Mouse (Mus musculus): Measurements from ENCODE around the gene Olfr1184. TPM values are rescaled to one million over a fixed set of nuclear protein-coding genes. Genes with fewer than 3 reads are reported as not detected.
"Not testable (repeated sequence)": the region's sequence is repeated elsewhere in the genome, so short reads cannot be mapped to it uniquely, and the experiment has no call there.

The Olfr1184 gene
- not detected in 2 replicates for total RNA-seq (2015)
- not detected in 2 replicates for total RNA-seq (2017)

DNA sequence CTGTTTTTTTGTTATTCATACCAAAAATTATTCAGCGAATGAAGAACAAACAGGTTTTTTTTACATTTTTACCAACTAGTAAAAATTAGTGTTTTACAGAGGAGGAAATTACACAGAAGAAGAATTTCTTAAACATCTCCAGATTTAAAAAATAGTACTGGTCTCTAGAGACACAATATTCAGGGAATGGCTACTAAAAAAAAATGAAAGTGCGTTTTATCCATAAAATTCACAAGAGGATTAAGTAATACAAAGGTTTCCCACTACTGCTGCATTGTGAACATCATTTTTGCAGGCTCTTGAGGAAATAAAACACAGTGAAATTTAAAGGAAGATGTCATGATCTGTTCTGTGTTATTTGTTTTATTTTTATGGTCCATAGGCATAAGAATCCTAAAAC lies at the start of gene Olfr1184:
Gene Olfr1184 (plus strand): TSS at position 301 of the 400 bp plus-strand sequence.
- no peak for ATAC-seq (ENCODE audit: poor library complexity, severe bottlenecking)

DNA sequence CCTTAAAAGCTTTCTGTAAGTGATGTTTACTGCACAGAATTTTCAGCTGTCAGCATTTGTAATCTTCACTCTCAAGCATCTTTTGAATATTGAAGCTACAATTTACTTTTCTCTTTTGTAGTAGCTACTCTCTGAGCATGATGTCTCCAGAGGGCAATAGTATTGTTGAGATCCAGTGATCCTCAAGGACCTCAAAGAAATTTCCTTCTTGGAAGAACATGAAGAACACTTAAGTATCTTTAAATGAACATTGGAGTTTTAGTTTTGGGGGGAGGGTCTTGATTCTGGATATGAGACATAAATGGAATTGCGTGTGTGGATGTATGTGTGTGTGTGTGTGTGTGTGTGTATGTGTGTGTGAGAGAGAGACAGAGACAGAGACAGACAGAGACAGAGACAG lies 34.4 kb upstream of the Olfr1184 start, which contains the start of gene Gm13757:
Gene Gm13757 (minus strand): TSS at position 101 of the 400 bp plus-strand sequence.
- no peak for ATAC-seq (ENCODE audit: poor library complexity, severe bottlenecking)

DNA sequence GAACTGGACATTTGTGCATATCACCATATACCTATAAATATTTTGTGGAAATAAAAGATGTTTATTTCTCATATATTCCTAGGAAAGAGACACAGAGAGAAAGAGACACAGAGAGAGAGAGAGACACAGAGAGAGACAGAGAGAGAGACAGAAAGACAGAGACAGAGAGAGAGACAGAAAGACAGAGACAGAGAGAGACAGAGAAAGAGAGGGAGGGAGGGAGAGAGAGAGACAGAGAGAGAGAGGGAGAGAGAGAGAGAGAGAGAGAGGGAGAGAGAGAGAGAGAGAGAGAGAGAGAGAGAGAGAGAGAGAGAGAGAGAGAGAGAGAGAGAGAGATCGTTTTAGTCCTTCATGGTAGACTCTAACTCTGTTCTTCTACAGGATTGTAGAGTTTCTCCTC lies 28.8 kb upstream of the Olfr1184 start, which contains the start of gene Olfr1183:
Gene Olfr1183 (plus strand): TSS at position 301 of the 400 bp plus-strand sequence.
- ATAC-seq (ENCODE audit: poor library complexity, severe bottlenecking) = not testable (repeated sequence)

DNA sequence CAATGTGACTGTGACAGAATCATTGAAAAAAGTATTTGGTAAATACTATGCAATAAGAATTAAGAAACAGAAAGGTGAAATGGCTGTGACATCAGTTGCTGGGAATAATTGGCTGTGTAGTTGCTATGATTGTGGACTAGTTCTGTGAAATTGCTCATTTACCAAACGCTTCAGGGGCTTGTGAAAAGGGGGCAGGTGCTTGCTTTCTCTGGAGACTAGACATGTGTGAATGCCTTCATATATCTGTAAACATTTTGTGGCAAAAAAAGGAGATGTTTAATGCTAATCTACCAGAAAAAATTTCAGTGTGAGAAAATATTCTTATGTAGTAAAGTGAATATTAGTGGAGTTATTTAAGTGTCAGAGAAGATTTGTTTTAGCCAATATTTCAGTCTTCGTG lies 9.6 kb downstream of the Olfr1184 start, which contains the start of gene Olfr1185-ps1:
Gene Olfr1185-ps1 (plus strand): TSS at position 301 of the 400 bp plus-strand sequence.
- ATAC-seq (ENCODE audit: poor library complexity, severe bottlenecking) = no peak

DNA sequence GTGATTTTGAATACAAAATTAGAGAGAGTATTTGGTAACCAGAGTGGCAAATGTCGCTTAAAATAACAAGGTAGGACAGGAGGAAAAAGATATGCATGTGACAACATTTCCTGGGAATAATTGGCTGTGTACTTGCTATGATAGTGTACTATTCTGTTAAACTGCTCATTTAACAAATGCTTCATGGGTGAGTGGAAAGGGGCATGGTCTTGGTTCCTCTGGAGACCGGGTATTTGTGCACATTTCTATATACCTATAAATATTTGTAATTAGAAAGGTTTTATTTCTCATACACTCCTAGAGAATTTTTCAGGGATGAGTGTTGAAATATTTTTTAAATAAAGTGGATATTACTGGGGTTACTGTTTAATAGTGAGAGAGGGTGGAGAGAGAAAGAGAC lies 34.9 kb downstream of the Olfr1184 start, which contains the start of gene Olfr1186:
Gene Olfr1186 (plus strand): TSS at position 301 of the 400 bp plus-strand sequence.
- no peak for ATAC-seq (ENCODE audit: poor library complexity, severe bottlenecking)

DNA sequence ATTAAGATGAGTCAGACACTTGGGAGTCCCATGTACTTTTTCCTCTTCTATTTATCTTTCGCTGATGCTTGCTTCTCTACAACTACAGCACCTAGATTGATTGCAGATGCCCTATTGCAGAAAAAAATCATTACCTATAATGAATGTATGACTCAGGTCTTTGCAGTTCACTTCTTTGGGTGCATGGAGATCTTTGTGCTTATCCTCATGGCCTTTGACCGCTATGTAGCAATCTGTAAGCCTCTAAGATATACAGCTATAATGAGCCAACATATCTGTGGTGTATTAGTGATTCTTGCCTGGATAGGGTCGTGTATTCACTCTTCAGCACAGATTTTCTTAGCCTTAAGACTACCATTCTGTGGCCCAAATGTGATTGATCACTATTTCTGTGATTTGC lies 42.3 kb downstream of the Olfr1184 start:
- no peak for ATAC-seq (ENCODE audit: poor library complexity, severe bottlenecking)

Other genes with a start within 250 kb of the Olfr1184 start
- gene Olfr1173, start 203.7 kb upstream of the Olfr1184 start, total RNA-seq (2015) = not detected in 2 replicates
- 0.04 TPM in 1 of 2 replicates, not detected in the other for gene Olfr1173, start 203.7 kb upstream of the Olfr1184 start, total RNA-seq (2017)
- gene Olfr1174-ps, start 168.5 kb upstream of the Olfr1184 start, total RNA-seq (2015) = not detected in 2 replicates
- gene Olfr1174-ps, start 168.5 kb upstream of the Olfr1184 start, total RNA-seq (2017) = not detected in 2 replicates
- gene Olfr1175-ps, start 156.4 kb upstream of the Olfr1184 start, total RNA-seq (2015) = not detected in 2 replicates
- gene Olfr1175-ps, start 156.4 kb upstream of the Olfr1184 start, total RNA-seq (2017) = not detected in 2 replicates
- gene Olfr1176, start 146.9 kb upstream of the Olfr1184 start, total RNA-seq (2015) = not detected in 2 replicates
- not detected in 2 replicates for gene Olfr1176, start 146.9 kb upstream of the Olfr1184 start, total RNA-seq (2017)
- gene Olfr1177-ps, start 137.1 kb upstream of the Olfr1184 start, total RNA-seq (2015) = not detected in 2 replicates
- gene Olfr1177-ps, start 137.1 kb upstream of the Olfr1184 start, total RNA-seq (2017) = not detected in 2 replicates
- gene Olfr1178, start 96.5 kb upstream of the Olfr1184 start, total RNA-seq (2015) = not detected in 2 replicates
- gene Olfr1178, start 96.5 kb upstream of the Olfr1184 start, total RNA-seq (2017) = not detected in 2 replicates
- gene Olfr1179, start 77.1 kb upstream of the Olfr1184 start, total RNA-seq (2015) = not detected in 2 replicates
- gene Olfr1179, start 77.1 kb upstream of the Olfr1184 start, total RNA-seq (2017) = not detected in 2 replicates
- gene Olfr1180, start 64.4 kb upstream of the Olfr1184 start, total RNA-seq (2015) = not detected in 2 replicates
- not detected in 2 replicates for gene Olfr1180, start 64.4 kb upstream of the Olfr1184 start, total RNA-seq (2017)
- gene Olfr1181, start 57.4 kb upstream of the Olfr1184 start, total RNA-seq (2015) = not detected in 2 replicates
- gene Olfr1181, start 57.4 kb upstream of the Olfr1184 start, total RNA-seq (2017) = not detected in 2 replicates
- not detected in 2 replicates for gene Gm13757, start 34.5 kb upstream of the Olfr1184 start, total RNA-seq (2015)
- not detected in 2 replicates for gene Gm13757, start 34.5 kb upstream of the Olfr1184 start, total RNA-seq (2017)
- not detected in 2 replicates for gene Olfr1183, start 28.7 kb upstream of the Olfr1184 start, total RNA-seq (2015)
- gene Olfr1183, start 28.7 kb upstream of the Olfr1184 start, total RNA-seq (2017) = not detected in 2 replicates
- gene Olfr1185-ps1, start 9.7 kb downstream of the Olfr1184 start, total RNA-seq (2015) = not detected in 2 replicates
- not detected in 2 replicates for gene Olfr1185-ps1, start 9.7 kb downstream of the Olfr1184 start, total RNA-seq (2017)
- not detected in 2 replicates for gene Olfr1186, start 35.0 kb downstream of the Olfr1184 start, total RNA-seq (2015)
- gene Olfr1186, start 35.0 kb downstream of the Olfr1184 start, total RNA-seq (2017) = not detected in 2 replicates
- gene Olfr1188, start 73.3 kb downstream of the Olfr1184 start, total RNA-seq (2015) = not detected in 2 replicates
- gene Olfr1188, start 73.3 kb downstream of the Olfr1184 start, total RNA-seq (2017) = not detected in 2 replicates
- gene Olfr1189, start 102.9 kb downstream of the Olfr1184 start, total RNA-seq (2015) = not detected in 2 replicates
- not detected in 2 replicates for gene Olfr1189, start 102.9 kb downstream of the Olfr1184 start, total RNA-seq (2017)
- gene Olfr1191-ps1, start 156.9 kb downstream of the Olfr1184 start, total RNA-seq (2015) = not detected in 2 replicates
- gene Olfr1191-ps1, start 156.9 kb downstream of the Olfr1184 start, total RNA-seq (2017) = not detected in 2 replicates
- gene Olfr1192-ps1, start 164.9 kb downstream of the Olfr1184 start, total RNA-seq (2015) = not detected in 2 replicates
- gene Olfr1192-ps1, start 164.9 kb downstream of the Olfr1184 start, total RNA-seq (2017) = not detected in 2 replicates
- gene Olfr1193, start 192.0 kb downstream of the Olfr1184 start, total RNA-seq (2015) = not detected in 2 replicates
- not detected in 2 replicates for gene Olfr1193, start 192.0 kb downstream of the Olfr1184 start, total RNA-seq (2017)
- not detected in 2 replicates for gene Olfr1195, start 205.6 kb downstream of the Olfr1184 start, total RNA-seq (2015)
- gene Olfr1195, start 205.6 kb downstream of the Olfr1184 start, total RNA-seq (2017) = not detected in 2 replicates
- not detected in 2 replicates for gene Olfr1196, start 221.0 kb downstream of the Olfr1184 start, total RNA-seq (2015)
- gene Olfr1196, start 221.0 kb downstream of the Olfr1184 start, total RNA-seq (2017) = not detected in 2 replicates
- not detected in 2 replicates for gene Olfr1197, start 248.8 kb downstream of the Olfr1184 start, total RNA-seq (2015)
- not detected in 2 replicates for gene Olfr1197, start 248.8 kb downstream of the Olfr1184 start, total RNA-seq (2017)